Comparison of ENCODE assay signal across 14 mouse cellular contexts in the genomic region with DNA sequence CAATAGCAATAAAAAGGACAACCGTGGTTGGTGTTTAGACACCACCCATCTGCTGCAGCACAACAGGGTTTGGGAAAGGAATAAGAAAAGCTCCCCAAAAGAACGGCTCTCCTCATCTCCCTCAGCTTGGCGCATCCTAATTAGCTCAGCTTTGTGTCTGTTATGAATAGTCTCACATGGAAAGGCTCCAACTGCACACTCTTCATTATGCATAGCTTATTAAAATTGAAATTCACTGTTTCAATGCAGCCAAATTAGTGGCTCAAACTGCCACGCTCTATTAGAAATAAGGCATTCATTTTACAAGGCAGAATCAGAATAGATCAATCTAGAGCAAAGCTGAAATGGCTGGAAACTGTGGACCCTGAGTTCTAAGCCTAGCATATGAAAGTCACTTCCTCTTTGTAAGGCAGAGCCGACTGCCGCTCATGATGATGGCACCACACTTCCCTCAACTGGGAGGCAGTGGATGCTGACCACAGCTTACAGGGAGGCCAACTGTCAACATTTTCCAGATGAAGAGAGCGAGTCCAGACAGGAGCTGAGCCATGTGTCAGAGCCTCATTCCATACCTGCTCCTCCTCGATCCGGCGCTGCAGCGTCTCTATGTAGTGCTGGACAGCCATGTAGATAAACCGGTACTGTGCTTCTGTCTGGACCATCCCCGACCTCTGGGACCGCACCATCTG. TPM values are rescaled to one million over a fixed set of nuclear protein-coding genes. Genes with fewer than 3 reads are reported as not detected.
DNase-seq lines count a peak whose midpoint lies in the region; ATAC-seq lines count a peak whose summit lies in the region.
"Had no signal": no experiment of that assay in that cellular context is flagged by ENCODE, and none has a peak within 500 bp of the region (broad histone marks: within the 10 kb centered on the region; RNA-seq: fewer than 3 reads in every experiment).

No protein-coding gene starts in this region.

- no peak overlapping the region for H3K4me2 ChIP-seq in hindbrain, embryonic 16.5 days (ENCODE audit: low read length)
- H3K4me2 ChIP-seq in midbrain, embryonic 15.5 days: no peak overlapping the region
- H3K4me2 ChIP-seq: embryonic facial prominence, embryonic 12.5 days; heart, embryonic 15.5 days; liver, embryonic 12.5 days had no signal

- DNase-seq in frontal cortex, postnatal 25 days (ENCODE audit: low spot score in 2 of 2): no peak
- peak; percentile 65 for DNase-seq in brain, embryonic 18.5 days (ENCODE audit: low read depth, low spot score)
- no peak for DNase-seq in urinary bladder, postnatal 14 days (ENCODE audit: low spot score)
- DNase-seq in adrenal gland, adult 18-20 months (ENCODE audit: low spot score in 2 of 2): no peak
- no peak for DNase-seq in spleen, adult 18-20 months
- DNase-seq: cerebellum, adult 11 months; gastrocnemius, adult 2 months; kidney, adult 8-10 months had no signal

- WGBS in hindbrain, embryonic 16.5 days: 63% methylated on average over 14 of the region's 14 CpGs
- 69% methylated on average over 14 of the region's 14 CpGs for WGBS in midbrain, embryonic 15.5 days

- H3K4me1 ChIP-seq in hindbrain, embryonic 16.5 days (ENCODE audit: control insufficient read depth, insufficient read depth, low read depth, low read length): peaks cover 9% of the 10 kb centered on the region
- peaks cover 16% of the 10 kb centered on the region for H3K4me1 ChIP-seq in midbrain, embryonic 15.5 days
- H3K4me1 ChIP-seq: embryonic facial prominence, embryonic 12.5 days; liver, embryonic 12.5 days had no signal

- H3K9ac ChIP-seq in hindbrain, embryonic 16.5 days (ENCODE audit: low read depth, low read length): no peak overlapping the region
- H3K9ac ChIP-seq in midbrain, embryonic 15.5 days: no peak overlapping the region
- H3K9ac ChIP-seq: embryonic facial prominence, embryonic 12.5 days; heart, embryonic 15.5 days; liver, embryonic 12.5 days had no signal

- no peaks in the 10 kb centered on the region for H3K27me3 ChIP-seq in hindbrain, embryonic 16.5 days (replicated peaks; ENCODE audit: control insufficient read depth, insufficient read depth, low read length)
- no peaks in the 10 kb centered on the region for H3K27me3 ChIP-seq in midbrain, embryonic 15.5 days (replicated peaks)
- H3K27me3 ChIP-seq: embryonic facial prominence, embryonic 12.5 days; heart, embryonic 15.5 days; liver, embryonic 12.5 days had no signal

- H3K4me3 ChIP-seq in hindbrain, embryonic 16.5 days (ENCODE audit: low read length): no peak overlapping the region
- no peak overlapping the region for H3K4me3 ChIP-seq in midbrain, embryonic 15.5 days
- H3K4me3 ChIP-seq: embryonic facial prominence, embryonic 12.5 days; gastrocnemius, adult 2 months; heart, embryonic 15.5 days; liver, embryonic 12.5 days had no signal

- peak overlapping the region; percentile 78 for H3K27ac ChIP-seq in hindbrain, embryonic 16.5 days (ENCODE audit: low read depth, low read length)
- H3K27ac ChIP-seq in midbrain, embryonic 15.5 days: peak overlapping the region; percentile 75
- H3K27ac ChIP-seq: embryonic facial prominence, embryonic 12.5 days; gastrocnemius, adult 2 months; heart, embryonic 15.5 days; liver, embryonic 12.5 days had no signal

- H3K36me3 ChIP-seq in hindbrain, embryonic 16.5 days (ENCODE audit: control insufficient read depth, insufficient read depth, low read length): peaks cover 4% of the 10 kb centered on the region
- peaks cover 12% of the 10 kb centered on the region; the same call in 1 of the 2 replicates for H3K36me3 ChIP-seq in midbrain, embryonic 15.5 days (replicated peaks)

- peak; percentile 42; the same call in 1 of the 2 replicates for ATAC-seq in frontal cortex, adult (ENCODE audit: low TSS enrichment)
- peak; percentile 61 for ATAC-seq in hindbrain, embryonic 16.5 days
- ATAC-seq in midbrain, embryonic 15.5 days (replicated peaks): 0 out of 2 replicates have a peak, but pooled peaks have one; percentile 48
- ATAC-seq: liver, embryonic 12.5 days had no signal

- no peaks in the 10 kb centered on the region for H3K9me3 ChIP-seq in hindbrain, embryonic 16.5 days (ENCODE audit: control insufficient read depth, low read length)
- H3K9me3 ChIP-seq in midbrain, embryonic 15.5 days: no peaks in the 10 kb centered on the region
- H3K9me3 ChIP-seq: embryonic facial prominence, embryonic 12.5 days; heart, embryonic 15.5 days; liver, embryonic 12.5 days had no signal

RNA-seq across cellular contexts. Expression of gene Ptpn11, which starts 48.6 kb away (rescaled TPM):
- 18.8 and 20.9 TPM in 2 replicates for polyA plus RNA-seq in hindbrain, embryonic 16.5 days (2015; fragmentation: Nextera tagmentation; extraction: Ambion mirVana)
- polyA plus RNA-seq in midbrain, embryonic 15.5 days (2015; fragmentation: Nextera tagmentation; extraction: Ambion mirVana): 23.7 and 24.7 TPM in 2 replicates
- 100 to 1,000 TPM; 115 to 136 TPM for total RNA-seq in adrenal gland, adult 18-20 months (2021)
